Comparison of ENCODE assay signal across 29 mouse cellular contexts in genomic region chr2:124208251-124208650, GRCm38 (mm10).
A peak's percentile ranks its signal among the peaks of the same experiment; 100 is the strongest.
DNase-seq lines count a peak whose midpoint lies in the region; ATAC-seq and TF ChIP-seq lines count a peak whose summit lies in the region.
"Had no signal": no experiment of that assay in that cellular context is flagged by ENCODE, and none has a peak within 500 bp of the region (broad histone marks: within the 10 kb centered on the region; RNA-seq: fewer than 3 reads in every experiment).

No protein-coding gene starts in this region.

- 30% methylated on average over 2 of the region's 2 CpGs for WGBS in heart, postnatal 0 days
- WGBS in lung, embryonic 14.5 days: 34% methylated on average over 2 of the region's 2 CpGs
- 31% methylated on average over 2 of the region's 2 CpGs for WGBS in lung, postnatal 0 days
- 66% methylated on average over 2 of the region's 2 CpGs for WGBS in midbrain, embryonic 14.5 days

- DNase-seq in heart, postnatal 0 days (ENCODE audit: low spot score): peak; percentile 5
- DNase-seq in heart, adult 9 months (ENCODE audit: low spot score in 2 of 2): no peak
- DNase-seq in lung, embryonic 14.5 days: peak; percentile 19
- DNase-seq in lung, postnatal 0 days (ENCODE audit: low spot score): peak; percentile 42
- peak; percentile 58 for DNase-seq in lung, postnatal 25 days (ENCODE audit: low spot score)
- DNase-seq in urinary bladder, adult 18-20 months (ENCODE audit: low spot score in 2 of 2): no peak
- DNase-seq in spleen, adult 12 weeks (ENCODE audit: low spot score): no peak
- no peak for DNase-seq in midbrain, embryonic 14.5 days
- DNase-seq: adrenal gland, adult 2 months; adrenal gland, postnatal 14 days; cerebellum, adult 11 months; cerebellum, adult 2 months; cerebellum, adult 9-11 months; cerebellum, postnatal 25 days; embryo, embryonic 11 days; gastrocnemius, postnatal 10 days; gastrocnemius, postnatal 36 days; heart, adult 2 months; heart, postnatal 14 days; heart, postnatal 4 days had no signal

- H3K27me3 ChIP-seq in heart, postnatal 0 days (ENCODE audit: control insufficient read depth, insufficient read depth, low read length): no peaks in the 10 kb centered on the region
- no peaks in the 10 kb centered on the region for H3K27me3 ChIP-seq in lung, embryonic 14.5 days (ENCODE audit: insufficient read depth, low read length)
- no peaks in the 10 kb centered on the region for H3K27me3 ChIP-seq in lung, postnatal 0 days (replicated peaks; ENCODE audit: insufficient read depth, low read length)
- no peaks in the 10 kb centered on the region for H3K27me3 ChIP-seq in midbrain, embryonic 14.5 days (ENCODE audit: control insufficient read depth, insufficient read depth, low read length)
- H3K27me3 ChIP-seq: CH12.LX; forebrain, embryonic 13.5 days; heart, embryonic 15.5 days; Patski had no signal

- TF ChIP-seq EP300 in heart, postnatal 0 days (IDR thresholded peaks at IDR 0.05; ENCODE audit: low read depth): no peak
- TF ChIP-seq EP300 in lung, postnatal 0 days (IDR thresholded peaks at IDR 0.05): peak; percentile 98

- H3K9ac ChIP-seq in heart, postnatal 0 days (replicated peaks; ENCODE audit: low read depth, low read length): no peak overlapping the region
- no peak overlapping the region for H3K9ac ChIP-seq in lung, embryonic 14.5 days
- no peak overlapping the region for H3K9ac ChIP-seq in lung, postnatal 0 days (replicated peaks; ENCODE audit: low read depth)
- H3K9ac ChIP-seq in midbrain, embryonic 14.5 days (replicated peaks; ENCODE audit: low read length): no peak overlapping the region
- H3K9ac ChIP-seq: forebrain, embryonic 13.5 days; heart, embryonic 15.5 days; hindbrain, embryonic 14.5 days had no signal

- H3K9me3 ChIP-seq in heart, postnatal 0 days (replicated peaks; ENCODE audit: control insufficient read depth, low read length): no peaks in the 10 kb centered on the region
- no peaks in the 10 kb centered on the region for H3K9me3 ChIP-seq in lung, embryonic 14.5 days (ENCODE audit: low read depth, low read length)
- no peaks in the 10 kb centered on the region for H3K9me3 ChIP-seq in lung, postnatal 0 days (ENCODE audit: low read length)
- H3K9me3 ChIP-seq in midbrain, embryonic 14.5 days (ENCODE audit: control insufficient read depth, low read length): no peaks in the 10 kb centered on the region
- H3K9me3 ChIP-seq: forebrain, embryonic 10.5 days; forebrain, embryonic 13.5 days; heart, embryonic 15.5 days had no signal

- no peak overlapping the region for H3K4me2 ChIP-seq in heart, postnatal 0 days (ENCODE audit: low read depth, low read length)
- H3K4me2 ChIP-seq in lung, embryonic 14.5 days: no peak overlapping the region
- H3K4me2 ChIP-seq in lung, postnatal 0 days (replicated peaks; ENCODE audit: low read depth, low read length): no peak overlapping the region
- no peak overlapping the region for H3K4me2 ChIP-seq in midbrain, embryonic 14.5 days (ENCODE audit: low read length)
- H3K4me2 ChIP-seq: forebrain, embryonic 13.5 days; heart, embryonic 11.5 days; heart, embryonic 15.5 days; hindbrain, embryonic 14.5 days had no signal

- TF ChIP-seq CTCF in heart, postnatal 0 days (IDR thresholded peaks at IDR 0.05; ENCODE audit: low read depth): no peak
- no peak for TF ChIP-seq CTCF in lung, embryonic 14.5 days (IDR thresholded peaks at IDR 0.05; ENCODE audit: low read depth)
- TF ChIP-seq CTCF in lung, postnatal 0 days (IDR thresholded peaks at IDR 0.05): no peak

- H3K36me3 ChIP-seq in heart, postnatal 0 days (replicated peaks; ENCODE audit: control insufficient read depth, insufficient read depth, low read length): no peaks in the 10 kb centered on the region
- no peaks in the 10 kb centered on the region for H3K36me3 ChIP-seq in lung, embryonic 14.5 days (ENCODE audit: insufficient read depth)
- no peaks in the 10 kb centered on the region for H3K36me3 ChIP-seq in lung, postnatal 0 days (ENCODE audit: insufficient read depth, low read length)
- H3K36me3 ChIP-seq in midbrain, embryonic 14.5 days (ENCODE audit: control insufficient read depth, insufficient read depth, low read length): no peaks in the 10 kb centered on the region
- H3K36me3 ChIP-seq: forebrain, embryonic 10.5 days; G1E; heart, embryonic 15.5 days had no signal

- H3K4me3 ChIP-seq in heart, postnatal 0 days (ENCODE audit: low read depth, low read length): no peak overlapping the region
- no peak overlapping the region for H3K4me3 ChIP-seq in lung, embryonic 14.5 days (ENCODE audit: low read depth, low read length)
- H3K4me3 ChIP-seq in lung, postnatal 0 days (ENCODE audit: low read depth, low read length): no peak overlapping the region
- H3K4me3 ChIP-seq in midbrain, embryonic 14.5 days (replicated peaks; ENCODE audit: low read depth, low read length): no peak overlapping the region
- H3K4me3 ChIP-seq: forebrain, embryonic 10.5 days; forebrain, embryonic 13.5 days; heart, adult 2 months; heart, embryonic 15.5 days had no signal

- no peak overlapping the region for H3K27ac ChIP-seq in heart, postnatal 0 days (ENCODE audit: low read depth)
- peak overlapping the region; percentile 18; the same call in 1 of the 2 replicates for H3K27ac ChIP-seq in lung, embryonic 14.5 days (ENCODE audit: low read depth)
- H3K27ac ChIP-seq in lung, postnatal 0 days (ENCODE audit: low read length): peak overlapping the region; percentile 35; the same call in 1 of the 2 replicates
- no peak overlapping the region for H3K27ac ChIP-seq in midbrain, embryonic 14.5 days (replicated peaks; ENCODE audit: low read depth, low read length)
- H3K27ac ChIP-seq: forebrain, embryonic 10.5 days; forebrain, embryonic 13.5 days; heart, adult 2 months; heart, embryonic 15.5 days; hindbrain, embryonic 14.5 days; hindbrain, postnatal 0 days had no signal

- no peak for ATAC-seq in heart, postnatal 0 days (ENCODE audit: insufficient read depth, low read depth)
- no peak for ATAC-seq in lung, embryonic 14.5 days (ENCODE audit: insufficient read depth)
- peak; percentile 68 for ATAC-seq in lung, postnatal 0 days
- no peak for ATAC-seq in midbrain, embryonic 14.5 days (ENCODE audit: low FRiP score, low TSS enrichment)
- ATAC-seq: hindbrain, postnatal 0 days; Patski had no signal

- H3K4me1 ChIP-seq in heart, postnatal 0 days (ENCODE audit: control insufficient read depth, insufficient read depth): no peaks in the 10 kb centered on the region
- no peaks in the 10 kb centered on the region for H3K4me1 ChIP-seq in lung, embryonic 14.5 days (ENCODE audit: insufficient read depth)
- no peaks in the 10 kb centered on the region; the same call in 1 of the 2 replicates for H3K4me1 ChIP-seq in lung, postnatal 0 days (ENCODE audit: insufficient read depth, low read depth, low read length)
- no peaks in the 10 kb centered on the region for H3K4me1 ChIP-seq in midbrain, embryonic 14.5 days (ENCODE audit: control insufficient read depth, insufficient read depth, low read length)
- H3K4me1 ChIP-seq: forebrain, embryonic 10.5 days; heart, embryonic 15.5 days had no signal

Comparison
In these comparisons a context has a peak if more than half of its experiments do, and no peak if none do; other contexts are left out.
1. DNase-seq: peak in heart, postnatal 0 days (single experiment), lung, embryonic 14.5 days (single experiment), lung, postnatal 0 days (single experiment) and lung, postnatal 25 days (single experiment); none in heart, adult 9 months (0 of 2), urinary bladder, adult 18-20 months (0 of 2), spleen, adult 12 weeks (single experiment) and midbrain, embryonic 14.5 days (single experiment).
2. H3K27ac ChIP-seq: peak in lung, embryonic 14.5 days (single experiment) and lung, postnatal 0 days (single experiment); none in heart, postnatal 0 days (single experiment) and midbrain, embryonic 14.5 days (single experiment).